Mouse (Mus musculus) CH12.LX (cell line): ENCODE results near the gene Trpt1.

Source experiments
- CTCF ChIP-seq, 2 experiments: IDR thresholded peaks in 1 of 2; conservative IDR thresholded peaks in 1 of 2; 2 replicates each; pipeline ENCODE4 v1.5.1; 2011 to 2012; ENCODE audit warnings: low read depth in 2 of 2, low read length in 2 of 2, improper control_type of control experiment in 1 of 2, inconsistent platforms in 1 of 2, mild to moderate bottlenecking in 1 of 2, moderate library complexity in 1 of 2
- EP300 ChIP-seq: IDR thresholded peaks from 2 replicates; pipeline ENCODE4 v1.6.1; 2011; ENCODE audit warnings: low read length, improper control_type of control experiment
- IRF4 ChIP-seq: IDR thresholded peaks from 2 replicates; pipeline ENCODE4 v1.6.1; 2014; ENCODE audit warnings: low read depth, mild to moderate bottlenecking, inconsistent platforms, low read length, improper control_type of control experiment
- POLR2A ChIP-seq: IDR thresholded peaks from 2 replicates; pipeline ENCODE4 v1.6.1; 2011; ENCODE audit warnings: low read depth, mild to moderate bottlenecking, improper control_type of control experiment, low read length
- POLR2AphosphoS2 ChIP-seq: IDR thresholded peaks from 2 replicates; pipeline ENCODE4 v1.6.1; 2011; ENCODE audit warnings: low read depth, low read length, improper control_type of control experiment

DNA sequence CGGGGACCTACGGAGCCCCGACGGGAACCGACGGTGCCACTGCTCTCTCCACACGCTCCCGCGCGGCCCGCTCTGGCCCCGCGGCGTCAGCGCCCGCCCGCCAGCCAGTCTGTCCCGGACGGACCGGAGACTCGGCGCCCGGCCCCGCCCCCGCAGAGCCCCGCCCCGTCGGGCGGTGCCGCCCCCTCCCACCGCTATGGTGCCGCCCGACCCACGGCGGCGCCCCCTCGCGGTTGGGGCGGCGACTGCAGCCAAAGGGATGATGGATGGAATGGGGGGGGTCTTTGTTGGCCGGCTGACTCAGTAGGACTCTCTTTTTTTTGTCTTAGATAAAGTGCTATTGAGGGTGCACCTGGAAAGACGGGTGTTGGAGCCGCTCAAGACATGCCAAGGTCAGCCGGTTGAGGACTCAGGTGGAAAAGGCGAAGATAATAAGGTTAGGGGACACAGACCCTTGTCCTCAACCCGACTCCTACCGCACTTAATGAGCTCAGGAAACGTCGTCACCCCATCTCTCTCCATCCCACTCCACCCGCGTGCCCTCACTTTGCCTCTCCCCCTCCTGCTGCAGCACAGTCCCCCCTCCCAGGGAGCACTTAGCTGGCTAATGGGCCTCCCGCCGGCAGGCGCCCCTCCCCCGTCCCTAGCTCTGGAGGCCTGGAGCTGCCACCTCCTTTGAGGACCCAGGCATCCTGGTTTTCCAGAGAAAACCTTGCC lies 26.1 kb upstream of the Trpt1 start:
- TF ChIP-seq IRF4 (no peak), POLR2A (peak; percentile 72), CTCF (conservative IDR thresholded peaks at IDR 0.05 in 1 of 2, IDR thresholded peaks at IDR 0.05 in 1 of 2; ENCODE audit: low read depth in 2 of 2, low read length in 2 of 2) (peak; percentile 13 to 68; a peak in 2 of 4 replicates), EP300 (no peak), POLR2AphosphoS2 (no peak)
